Mouse (Mus musculus) gastrocnemius, adult 2 months (tissue): ENCODE measurements around the gene Usp21. TPM values are rescaled to one million over a fixed set of nuclear protein-coding genes. Genes with fewer than 3 reads are reported as not detected.
A peak's percentile ranks its signal among the peaks of the same experiment; 100 is the strongest.

ENCODE experiments used
- DNase-seq: peaks from one replicate; pipeline ENCODE4 v3.0.0; 2022
- H3K27ac ChIP-seq: fragments of 200-600 bp; 2 replicates; pipeline ENCODE4 v1.8.1; 2022; ENCODE audit warnings: mild to moderate bottlenecking
- H3K4me3 ChIP-seq: fragments of 200-600 bp; 2 replicates; pipeline ENCODE4 v1.8.1; 2022; ENCODE audit warnings: mild to moderate bottlenecking, moderate library complexity
- CTCF ChIP-seq: fragments of 200-600 bp; IDR thresholded peaks from 2 replicates; pipeline ENCODE4 v1.8.1; 2022; ENCODE audit warnings: antibody characterized with exemption, mild to moderate bottlenecking, moderate library complexity
- intact Hi-C: fragments of 180-260 bp; cut with DNase I; formaldehyde crosslinking; loops from one replicate; pipeline ENCODE4 v1.15.1; 2025
- total RNA-seq, 2 experiments: library from RNA; stranded (reverse); gene quantifications; 2 replicates each; pipeline ENCODE4 v1.2.3; 2021

Usp21 gene
- total RNA-seq, 2 experiments from 2014 or later, result 15.8 to 18.7 TPM

DNA sequence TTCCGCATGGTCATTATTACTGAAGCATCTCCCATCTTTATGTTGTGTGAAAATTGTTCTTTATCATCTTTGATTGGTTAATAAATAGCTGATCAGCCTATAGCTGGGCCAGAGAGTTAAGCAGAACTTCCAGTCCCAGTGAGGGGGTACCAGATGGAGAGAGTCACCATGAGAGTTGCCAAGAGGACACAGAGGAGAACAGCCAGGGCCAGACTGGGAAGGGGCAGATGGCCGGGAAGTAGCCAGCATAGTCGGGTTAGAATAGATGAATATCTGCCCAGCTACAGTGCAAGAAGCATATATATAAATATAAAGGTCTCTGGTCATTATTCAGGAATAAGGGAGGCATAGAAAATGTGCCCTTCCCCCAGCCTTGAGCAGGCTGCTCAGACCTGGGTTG, 10.4 kb upstream of the Usp21 start:
- no peak for DNase-seq
- intact Hi-C loops, result no loop called here
- TF ChIP-seq CTCF, result no peak
- Histone ChIP-seq H3K27ac (no peak overlapping the region), H3K4me3 (no peak overlapping the region)

GRCm38 (mm10) chr1:171295063-171295402, 7.2 kb upstream of the Usp21 start:
- H3K4me3 ChIP-seq, result peak overlapping the region; percentile 94
- intact Hi-C loops, result loop anchor here (2.0 kb wide), 1 partner anchor 34 kb away; the partner anchor contains the start of gene Dedd
- DNase-seq, result no peak
- TF ChIP-seq CTCF, result no peak
- peak overlapping the region; percentile 100 for H3K27ac ChIP-seq

DNA sequence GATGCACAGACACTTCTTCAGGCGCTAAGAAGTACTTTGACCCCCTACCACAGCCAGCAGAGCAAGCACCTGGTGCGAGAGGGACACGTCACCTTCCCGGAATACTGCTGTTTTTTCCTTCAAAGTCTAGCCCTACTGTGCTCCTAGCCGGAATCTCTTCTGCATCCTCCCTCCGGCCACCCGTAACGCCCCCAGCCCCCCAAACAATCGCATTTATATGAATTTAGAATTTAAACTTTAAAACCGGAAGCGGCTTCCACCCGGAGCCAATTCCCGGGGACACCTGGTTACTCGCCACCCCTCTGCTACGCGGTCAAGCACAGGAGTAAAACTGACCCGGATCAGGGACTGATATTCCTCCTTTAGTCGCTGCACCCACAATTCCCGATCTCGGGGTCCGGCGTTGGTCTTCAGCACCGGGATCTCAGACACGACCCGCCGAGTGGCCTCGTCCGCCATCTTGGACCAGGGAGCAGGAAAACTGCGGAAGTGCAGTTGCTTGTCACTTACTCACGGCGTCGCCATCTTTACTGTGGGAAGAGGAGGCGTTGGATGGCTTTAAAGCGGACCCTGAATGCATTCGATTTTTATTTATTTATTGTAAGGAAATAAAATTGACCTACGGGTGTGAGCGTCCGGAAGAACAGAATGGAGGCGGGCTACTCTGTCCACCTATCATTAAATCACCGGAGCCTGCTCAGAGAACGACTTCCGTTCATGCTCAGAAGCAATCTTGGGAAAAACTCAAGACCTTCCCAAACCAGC, 6.7 kb upstream of the Usp21 start, which contains the start of gene Ufc1:
Gene Ufc1 (minus strand): TSS at position 727 of the 765 bp plus-strand sequence.
- intact Hi-C loops, result loop anchor here (2.0 kb wide), 1 partner anchor 34 kb away; the partner anchor contains the start of gene Dedd
- peak within 1 kb of the TSS; percentile 94 for H3K4me3 ChIP-seq
- peak; percentile 40; the same call in 1 of the 2 replicates for TF ChIP-seq CTCF
- H3K27ac ChIP-seq, result peak within 1 kb of the TSS; percentile 100
- DNase-seq, result peak; percentile 87

GRCm38 (mm10) chr1:171293906-171294297, 6.1 kb upstream of the Usp21 start:
- DNase-seq, result no peak
- peak overlapping the region; percentile 94 for H3K4me3 ChIP-seq
- intact Hi-C loops, result loop anchor here (2.0 kb wide), 1 partner anchor 35 kb away; the partner anchor contains the start of gene Dedd
- TF ChIP-seq CTCF, result no peak
- H3K27ac ChIP-seq, result peak overlapping the region; percentile 100

- H3K4me3 ChIP-seq, result peak overlapping the region; percentile 94
- TF ChIP-seq CTCF, result no peak
- intact Hi-C loops, result no loop called here
- DNase-seq, result no peak
- H3K27ac ChIP-seq, result peak overlapping the region; percentile 100
Observed at GRCm38 (mm10) chr1:171293351-171293750, 5.6 kb upstream of the Usp21 start.

- H3K4me3 ChIP-seq, result peak overlapping the region; percentile 92
- no peak for TF ChIP-seq CTCF
- no peak for DNase-seq
- intact Hi-C loops, result loop anchor here (10.0 kb wide), 1 partner anchor 174 kb away; the partner anchor contains the start of gene Cfap126
- peak overlapping the region; percentile 92 for H3K27ac ChIP-seq
Observed at GRCm38 (mm10) chr1:171288328-171288727, 537 bp upstream of the Usp21 start.

GRCm38 (mm10) chr1:171286517-171286916, 1.3 kb downstream of the Usp21 start:
- Histone ChIP-seq H3K27ac (no peak overlapping the region), H3K4me3 (peak overlapping the region; percentile 92)
- intact Hi-C loops, result loop anchor here (2.0 to 10.0 kb wide), 2 partner anchors 16 to 172 kb away; partner anchors contain the start of genes B4galt3 and Cfap126
- DNase-seq, result no peak
- TF ChIP-seq CTCF, result no peak

- Histone ChIP-seq H3K4me3 (peak overlapping the region; percentile 51), H3K27ac (peak overlapping the region; percentile 48)
- DNase-seq, result no peak
- no peak for TF ChIP-seq CTCF
- intact Hi-C loops, result loop anchor here (10.0 kb wide), 1 partner anchor 170 kb away; the partner anchor contains the start of gene Cfap126
Observed at GRCm38 (mm10) chr1:171285096-171285892, 2.5 kb downstream of the Usp21 start.

DNA sequence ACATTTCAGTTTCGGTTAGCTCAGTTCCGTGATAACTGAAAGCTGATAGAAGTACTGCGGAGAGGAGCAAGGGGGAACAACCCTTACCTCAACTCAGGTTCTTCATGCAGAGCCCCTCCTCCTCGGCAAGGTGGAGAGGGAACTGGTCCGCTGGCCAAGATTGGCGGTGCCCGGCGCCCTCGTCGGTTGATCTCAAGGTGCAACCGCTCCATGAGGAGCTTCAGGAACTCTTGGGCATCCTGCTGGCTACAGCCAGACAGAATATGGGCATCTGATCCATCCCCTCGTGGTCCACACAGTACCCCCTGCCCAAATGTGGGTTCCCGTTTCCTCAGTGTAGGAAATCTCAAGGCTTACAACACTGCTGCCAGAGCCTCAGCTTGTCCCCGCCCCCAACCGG, 3.3 kb downstream of the Usp21 start:
- DNase-seq, result no peak
- TF ChIP-seq CTCF, result no peak
- Histone ChIP-seq H3K4me3 (peak overlapping the region; percentile 51; the same call in 1 of the 2 replicates), H3K27ac (peak overlapping the region; percentile 48; the same call in 1 of the 2 replicates)
- intact Hi-C loops, result loop anchor here (10.0 kb wide), 1 partner anchor 170 kb away; the partner anchor contains the start of gene Cfap126

GRCm38 (mm10) chr1:171283188-171284160, 4.3 kb downstream of the Usp21 start:
- no peak for TF ChIP-seq CTCF
- DNase-seq, result no peak
- intact Hi-C loops, result loop anchor here (10.0 kb wide), 1 partner anchor 169 kb away; the partner anchor contains the start of gene Cfap126
- no peak overlapping the region for H3K27ac ChIP-seq
- no peak overlapping the region for H3K4me3 ChIP-seq

DNA sequence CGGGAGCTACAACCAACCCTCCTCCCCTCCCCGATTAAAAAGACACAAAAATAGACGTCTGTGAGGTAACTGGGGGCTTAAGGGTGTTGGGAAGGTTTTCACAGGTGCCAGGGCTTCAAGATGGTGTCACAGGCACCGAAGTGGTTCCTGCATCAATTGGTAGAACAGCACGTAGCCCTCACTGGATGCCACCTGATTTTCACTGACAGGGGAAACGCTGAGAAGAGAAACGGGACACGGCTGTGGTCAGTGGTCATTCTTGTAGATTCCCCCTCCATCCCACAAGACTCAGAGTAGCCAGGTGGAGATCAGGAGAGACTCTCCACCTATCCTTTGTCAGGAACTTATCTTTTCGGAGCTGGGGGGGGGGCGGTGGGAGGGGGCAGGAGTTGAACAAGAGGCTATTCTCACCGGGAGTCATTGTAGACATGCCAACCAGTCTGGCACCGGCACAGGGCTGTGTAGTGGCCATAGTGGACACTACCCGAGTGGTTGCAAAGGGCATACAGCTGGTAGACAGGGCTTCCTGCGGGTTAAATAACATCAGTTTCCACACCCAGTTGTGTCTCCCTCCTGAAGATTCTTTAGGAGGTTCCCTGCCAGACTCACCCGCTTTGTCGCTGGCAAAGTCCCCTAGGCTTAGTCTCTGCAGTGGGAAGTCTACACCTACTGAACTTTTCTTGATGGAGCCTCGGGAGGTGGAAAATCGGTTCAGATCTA, 5.5 kb downstream of the Usp21 start:
- Histone ChIP-seq H3K4me3 (peak overlapping the region; percentile 73), H3K27ac (peak overlapping the region; percentile 96)
- TF ChIP-seq CTCF, result no peak
- intact Hi-C loops, result loop anchor here (10.0 kb wide), 1 partner anchor 167 kb away; the partner anchor contains the start of gene Cfap126
- no peak for DNase-seq
